Mouse (Mus musculus) B cell, adult 2 months (primary cell): ENCODE measurements around the gene Cxcl13.

Experiments
- DNase-seq, 2 experiments: peaks; one replicate each; pipeline ENCODE4 v3.0.0; 2022

Cxcl13 gene

GRCm38 (mm10) chr5:95991339-95992292 is 34.9 kb downstream of the Cxcl13 start:
- DNase-seq: no peak

GRCm38 (mm10) chr5:95997276-95997675 is 40.5 kb downstream of the Cxcl13 start:
- no peak for DNase-seq

DNA sequence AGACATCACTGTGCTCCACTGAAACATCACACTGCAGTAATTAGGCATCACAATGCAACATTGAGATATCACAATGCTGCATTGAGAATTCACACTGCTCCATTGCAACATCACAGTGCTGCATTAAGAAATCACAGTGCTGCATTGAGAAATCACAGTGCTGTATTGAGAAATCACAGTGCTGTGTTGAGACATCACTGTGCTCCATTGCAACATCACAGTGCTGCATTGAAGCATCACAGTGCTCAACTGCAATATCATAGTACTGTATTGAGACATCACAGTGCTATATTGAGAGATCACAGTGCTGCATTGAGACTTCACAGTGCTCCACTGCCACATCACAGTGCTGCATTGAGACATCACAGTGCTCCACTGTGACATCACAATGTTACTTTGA is 46.6 kb downstream of the Cxcl13 start:
- no peak for DNase-seq

DNA sequence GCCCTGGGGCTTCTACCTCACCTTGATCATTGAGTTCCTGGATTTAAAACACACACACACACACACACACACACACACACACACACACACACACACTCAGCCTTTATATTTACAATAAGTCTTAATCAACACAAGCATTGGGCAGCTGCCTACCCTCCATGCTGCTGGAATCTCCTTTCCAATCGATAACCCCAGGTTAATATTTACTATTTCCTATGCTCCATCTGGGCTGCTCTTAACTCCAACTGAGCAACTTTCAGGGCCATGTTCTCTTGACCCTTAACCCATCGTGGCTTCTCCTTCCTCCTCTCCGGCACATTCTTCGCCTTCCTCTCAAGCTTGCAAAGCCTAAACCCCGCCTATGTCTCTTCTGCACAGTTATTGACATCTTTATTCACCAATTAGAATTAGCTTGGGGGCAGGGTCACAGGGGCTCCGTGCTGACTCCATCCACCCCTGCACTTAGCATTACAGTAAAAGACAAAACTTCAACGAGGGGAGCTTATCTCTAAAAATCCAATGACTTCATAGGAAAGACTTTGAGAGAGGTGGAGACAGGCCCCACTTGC is 51.6 kb downstream of the Cxcl13 start:
- no peak for DNase-seq

DNA sequence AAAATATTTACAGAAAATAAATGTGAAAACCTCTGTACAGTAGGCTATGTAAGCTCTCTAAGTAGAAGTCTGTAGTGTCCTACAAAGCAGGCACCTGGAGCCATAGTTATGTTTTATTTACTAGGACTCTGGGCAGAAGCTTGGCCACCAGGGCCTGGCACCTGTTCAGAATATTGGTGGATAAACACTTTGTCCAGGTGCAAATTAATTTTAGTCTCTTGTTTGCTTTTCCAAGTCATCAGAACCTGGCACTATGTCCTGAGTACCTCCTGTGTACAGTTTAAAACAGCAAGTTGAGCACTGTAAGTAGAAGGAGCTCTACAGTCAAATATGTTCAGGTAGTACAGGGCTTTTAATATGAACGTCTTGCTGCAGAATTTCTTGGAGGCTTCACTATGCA is 52.3 kb downstream of the Cxcl13 start:
- no peak for DNase-seq
